Mouse (Mus musculus) layer of hippocampus, postnatal 14 days (tissue): Measurements from ENCODE around the gene Cavin4. TPM values are rescaled to one million over a fixed set of nuclear protein-coding genes. Genes with fewer than 3 reads are reported as not detected.
"Not testable (repeated sequence)": the region's sequence is repeated elsewhere in the genome, so short reads cannot be mapped to it uniquely, and the experiment has no call there.

Experiments used
- DNase-seq, 2 experiments: peaks; one replicate each; pipeline ENCODE4 v3.0.0; 2021 to 2022; ENCODE audit warnings: low spot score in 2 of 2, mixed read lengths in 1 of 2
- total RNA-seq, 2 experiments: library from RNA; stranded (reverse); gene quantifications; 2 replicates each; pipeline ENCODE4 v1.2.3; 2021

The Cavin4 gene
- total RNA-seq, 2 experiments from 2014 or later: 2.2 to 3.1 TPM

GRCm38 (mm10) chr4:48667279-48667678 is 4.0 kb downstream of the Cavin4 start:
- no peak for DNase-seq

GRCm38 (mm10) chr4:48672915-48673314 is 9.6 kb downstream of the Cavin4 start:
- no peak for DNase-seq

GRCm38 (mm10) chr4:48674412-48674811 is 11.1 kb downstream of the Cavin4 start:
- DNase-seq: no peak

- DNase-seq: no peak
Measured at GRCm38 (mm10) chr4:48676570-48677185, 13.4 kb downstream of the Cavin4 start.

- no peak for DNase-seq
Measured at GRCm38 (mm10) chr4:48677276-48677675, 14.0 kb downstream of the Cavin4 start.

GRCm38 (mm10) chr4:48677812-48678211 is 14.5 kb downstream of the Cavin4 start:
- no peak for DNase-seq

GRCm38 (mm10) chr4:48678793-48679192 is 15.5 kb downstream of the Cavin4 start:
- DNase-seq: no peak

- DNase-seq: not testable (repeated sequence)
Measured at GRCm38 (mm10) chr4:48679728-48680127, 16.4 kb downstream of the Cavin4 start.

GRCm38 (mm10) chr4:48680214-48680613 is 16.9 kb downstream of the Cavin4 start:
- no peak for DNase-seq

- DNase-seq: peak in 1 of 2 experiments; percentile 78
Measured at GRCm38 (mm10) chr4:48680648-48681343, 17.5 kb downstream of the Cavin4 start.

- DNase-seq: no peak
Measured at GRCm38 (mm10) chr4:48683126-48683525, 19.8 kb downstream of the Cavin4 start.

GRCm38 (mm10) chr4:48683633-48684209 is 20.4 kb downstream of the Cavin4 start:
- not testable (repeated sequence) for DNase-seq

- DNase-seq: no peak
Measured at GRCm38 (mm10) chr4:48684593-48685187, 21.4 kb downstream of the Cavin4 start.

- DNase-seq: no peak
Measured at GRCm38 (mm10) chr4:48688148-48688547, 24.8 kb downstream of the Cavin4 start.

GRCm38 (mm10) chr4:48690640-48691039 is 27.3 kb downstream of the Cavin4 start:
- peak; percentile 67 to 86 for DNase-seq

- DNase-seq: peak; percentile 71 to 81
Measured at GRCm38 (mm10) chr4:48691793-48692437, 28.6 kb downstream of the Cavin4 start.

GRCm38 (mm10) chr4:48692736-48693292 is 29.5 kb downstream of the Cavin4 start:
- DNase-seq: no peak

- DNase-seq: no peak
Measured at GRCm38 (mm10) chr4:48696706-48697105, 33.4 kb downstream of the Cavin4 start.

GRCm38 (mm10) chr4:48697302-48697701 is 34.0 kb downstream of the Cavin4 start:
- no peak for DNase-seq

- peak; percentile 41 to 75 for DNase-seq
Measured at GRCm38 (mm10) chr4:48715865-48716650, 52.7 kb downstream of the Cavin4 start.
